Mouse (Mus musculus) cerebellum, postnatal 10 days (tissue): ENCODE measurements around the gene Ctns.

Experiments used
- DNase-seq, 2 experiments: peaks; one replicate each; pipeline ENCODE4 v3.0.0; 2021; ENCODE audit warnings: mixed read lengths in 2 of 2

Ctns gene

DNA sequence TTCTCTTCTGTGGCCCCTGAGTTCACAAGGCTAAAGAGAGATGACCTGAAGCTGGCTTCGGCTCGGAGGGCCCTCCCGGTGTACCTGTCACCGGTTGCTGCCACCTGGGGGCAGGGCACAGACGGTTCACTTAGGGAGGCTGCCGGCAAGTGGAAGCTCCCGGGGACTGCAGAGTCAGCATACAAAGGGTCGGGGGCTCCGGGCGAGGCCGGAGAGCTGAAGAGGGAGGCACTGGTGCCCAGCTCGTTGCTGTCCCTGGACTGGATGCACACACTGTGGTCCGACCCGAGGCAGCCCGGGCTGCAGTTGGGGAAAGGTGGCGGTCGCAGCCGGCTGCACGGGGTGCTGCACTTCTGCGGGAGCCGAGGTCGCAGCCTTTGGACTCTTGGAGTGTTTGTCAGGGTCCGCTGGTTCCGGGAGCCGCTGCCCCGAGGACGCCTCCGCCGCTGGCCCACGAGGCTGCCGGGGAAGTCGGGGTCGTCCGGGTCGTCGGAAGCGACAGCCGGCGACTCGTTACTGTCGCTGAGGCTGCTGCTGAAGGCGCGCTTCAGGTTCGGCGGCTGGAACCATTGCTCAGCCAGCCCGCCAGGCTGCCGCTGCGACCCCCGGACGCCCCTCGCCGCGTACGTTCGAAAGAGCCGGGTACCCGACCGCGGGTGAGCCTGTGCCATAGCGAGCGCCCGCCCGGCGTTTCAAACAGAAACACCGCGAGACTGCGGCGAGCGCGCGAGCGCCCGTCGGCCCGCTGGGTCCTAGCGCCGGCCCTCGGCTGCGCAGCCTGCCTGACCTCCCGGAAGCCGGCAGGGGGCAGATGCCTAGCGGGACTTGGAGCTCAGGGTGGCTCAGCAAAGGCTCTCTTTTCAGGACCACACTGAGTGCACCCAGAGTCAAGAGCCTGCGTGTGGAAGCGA is 61.0 kb downstream of the Ctns start, which contains the start of gene Haspin:
Haspin (minus strand) TSS at position 704 of the 911 bp plus-strand sequence.
- DNase-seq, result peak; percentile 96

DNA sequence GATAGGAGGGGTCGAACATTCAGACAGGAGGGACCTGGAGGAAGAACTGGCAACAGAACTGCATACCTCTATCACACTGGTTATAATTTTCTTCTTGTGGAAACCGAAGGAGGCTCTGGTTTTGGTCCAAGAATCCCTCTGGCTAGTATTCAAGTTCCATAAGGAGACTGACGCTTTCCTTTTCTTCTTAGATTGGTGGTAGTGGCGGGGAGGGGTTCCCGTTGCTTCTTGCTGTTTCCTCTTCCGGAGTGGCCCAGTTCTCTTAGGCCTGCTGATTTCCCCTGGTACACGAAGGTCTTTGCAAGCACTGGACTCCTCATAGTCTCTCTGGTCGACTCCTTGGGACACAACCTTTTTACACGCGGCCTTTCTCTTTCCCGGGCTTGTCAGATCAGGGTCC is 61.7 kb downstream of the Ctns start:
- DNase-seq, result no peak

DNA sequence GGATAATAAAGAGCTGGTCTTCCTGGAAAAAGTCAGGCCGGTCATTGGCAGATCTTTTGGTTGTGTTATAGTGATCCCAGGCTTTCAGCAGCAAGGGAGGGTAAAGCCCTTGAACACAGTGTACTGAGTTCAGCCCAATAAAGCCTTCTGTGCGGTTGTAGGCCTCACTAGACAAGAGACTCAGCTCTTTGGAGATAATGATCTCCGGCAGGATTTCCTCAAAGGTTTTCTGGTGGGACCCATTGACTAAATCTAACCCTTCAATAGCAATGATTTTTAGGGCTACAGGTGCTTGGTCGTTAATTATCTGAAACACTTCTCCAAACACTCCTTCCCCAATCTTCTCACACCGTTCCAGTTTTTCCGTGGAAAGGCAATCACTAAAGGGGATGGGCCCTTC is 62.3 kb downstream of the Ctns start:
- no peak for DNase-seq

DNA sequence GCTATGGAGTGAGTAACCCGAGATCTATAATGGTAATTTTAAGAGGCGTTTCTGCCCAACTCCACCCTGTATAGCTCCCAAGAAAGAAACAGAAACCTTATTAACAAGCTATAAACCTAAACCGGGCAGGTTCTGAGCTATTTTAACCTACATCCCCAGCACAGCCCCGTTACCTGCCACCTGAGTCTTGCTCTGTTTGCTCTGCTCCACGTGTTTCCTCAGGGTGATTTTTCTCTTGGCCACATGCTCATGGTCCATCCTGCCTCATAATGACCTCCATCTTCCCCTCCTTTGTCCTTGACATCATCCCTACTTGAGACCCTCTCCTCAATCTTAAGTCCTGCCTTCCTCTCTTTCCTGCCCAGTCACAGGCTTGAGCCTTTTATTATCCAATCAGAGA is 64.6 kb downstream of the Ctns start:
- DNase-seq, result no peak
